ENCODE assay signal across 12 mouse cellular contexts in the genomic region with DNA sequence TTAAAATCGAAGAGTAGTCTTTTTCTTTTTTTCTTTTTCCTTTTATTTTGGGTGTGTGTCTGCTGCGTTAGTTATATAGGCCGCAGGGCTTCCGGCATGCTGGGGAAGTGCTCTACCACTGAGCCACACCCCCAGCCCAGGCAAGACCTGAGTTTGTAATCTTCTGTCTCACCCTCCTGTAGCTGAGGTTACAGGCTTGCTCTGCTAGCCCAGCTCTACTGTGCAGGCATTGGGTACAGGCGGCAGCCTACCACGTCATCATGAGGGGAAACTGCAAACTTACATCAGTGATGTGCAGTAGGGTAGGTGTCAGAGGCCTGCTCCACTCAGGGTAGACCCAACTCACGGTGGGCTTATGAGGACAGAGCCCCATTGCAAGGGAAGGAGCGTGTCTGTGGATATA. TPM values are rescaled to one million over a fixed set of nuclear protein-coding genes. Genes with fewer than 3 reads are reported as not detected.
A peak's percentile ranks its signal among the peaks of the same experiment; 100 is the strongest.
DNase-seq lines count a peak whose midpoint lies in the region; ATAC-seq and TF ChIP-seq lines count a peak whose summit lies in the region.
"Had no signal": no experiment of that assay in that cellular context is flagged by ENCODE, and none has a peak within 500 bp of the region (broad histone marks: within the 10 kb centered on the region; RNA-seq: fewer than 3 reads in every experiment).

No protein-coding gene starts in this region.

- H3K27ac ChIP-seq in embryonic facial prominence, embryonic 15.5 days (replicated peaks), result peak overlapping the region; percentile 84; the same call in 1 of the 2 replicates
- H3K27ac ChIP-seq in embryonic facial prominence, embryonic 10.5 days (replicated peaks), result no peak overlapping the region
- H3K27ac ChIP-seq in liver, postnatal 0 days (ENCODE audit: low read depth), result peak overlapping the region; percentile 62; the same call in 1 of the 2 replicates
- no peak overlapping the region for H3K27ac ChIP-seq in liver, embryonic 12.5 days
- H3K27ac ChIP-seq: kidney, postnatal 0 days; limb, embryonic 12.5 days had no signal

- WGBS in embryonic facial prominence, embryonic 15.5 days, result 83% methylated on average over 8 of the region's 8 CpGs
- 92% methylated on average over 8 of the region's 8 CpGs for WGBS in embryonic facial prominence, embryonic 10.5 days
- 58% methylated on average over 8 of the region's 8 CpGs for WGBS in liver, postnatal 0 days (ENCODE audit: insufficient replicate concordance)
- 84% methylated on average over 8 of the region's 8 CpGs for WGBS in liver, embryonic 12.5 days (ENCODE audit: insufficient replicate concordance)

- no peak for TF ChIP-seq CTCF in liver, postnatal 0 days (IDR thresholded peaks at IDR 0.05; ENCODE audit: low read depth)

- TF ChIP-seq EP300 in liver, postnatal 0 days (IDR thresholded peaks at IDR 0.05; ENCODE audit: low read depth), result no peak

- no peaks in the 10 kb centered on the region for H3K9me3 ChIP-seq in embryonic facial prominence, embryonic 15.5 days (replicated peaks)
- no peaks in the 10 kb centered on the region for H3K9me3 ChIP-seq in embryonic facial prominence, embryonic 10.5 days
- H3K9me3 ChIP-seq in liver, postnatal 0 days (ENCODE audit: low read length), result no peaks in the 10 kb centered on the region
- no peaks in the 10 kb centered on the region for H3K9me3 ChIP-seq in liver, embryonic 12.5 days (replicated peaks)
- H3K9me3 ChIP-seq: limb, embryonic 12.5 days had no signal

- DNase-seq in embryonic facial prominence, embryonic 10.5 days (ENCODE audit: low spot score), result no peak
- DNase-seq in liver, postnatal 0 days, result no peak
- DNase-seq in naive thymus-derived CD4-positive, alpha-beta T cell, adult 2 months (ENCODE audit: low read depth), result peak; percentile 93
- DNase-seq in thymus, postnatal 14 days, result peak; percentile 89
- no peak for DNase-seq in embryo, embryonic 10 days (ENCODE audit: low spot score)
- DNase-seq in testis, postnatal 10 days (ENCODE audit: low spot score), result no peak
- DNase-seq: gastrocnemius, postnatal 36 days; right cerebral cortex, postnatal 14 days had no signal

- H3K4me3 ChIP-seq in embryonic facial prominence, embryonic 15.5 days (replicated peaks), result no peak overlapping the region
- no peak overlapping the region for H3K4me3 ChIP-seq in embryonic facial prominence, embryonic 10.5 days
- no peak overlapping the region for H3K4me3 ChIP-seq in liver, postnatal 0 days (ENCODE audit: low read depth, low read length)
- no peak overlapping the region for H3K4me3 ChIP-seq in liver, embryonic 12.5 days
- H3K4me3 ChIP-seq: limb, embryonic 12.5 days had no signal

- no peak overlapping the region for H3K4me2 ChIP-seq in embryonic facial prominence, embryonic 15.5 days (replicated peaks)
- no peak overlapping the region for H3K4me2 ChIP-seq in liver, postnatal 0 days (ENCODE audit: low read depth, low read length)
- no peak overlapping the region for H3K4me2 ChIP-seq in liver, embryonic 12.5 days
- H3K4me2 ChIP-seq: limb, embryonic 12.5 days had no signal

- ATAC-seq in embryonic facial prominence, embryonic 15.5 days (ENCODE audit: insufficient number of reproducible peaks, low FRiP score, low TSS enrichment, low read depth), result no peak
- ATAC-seq in liver, postnatal 0 days, result no peak
- ATAC-seq in liver, embryonic 12.5 days, result no peak

- no peaks in the 10 kb centered on the region for H3K27me3 ChIP-seq in embryonic facial prominence, embryonic 15.5 days
- no peaks in the 10 kb centered on the region for H3K27me3 ChIP-seq in embryonic facial prominence, embryonic 10.5 days (replicated peaks; ENCODE audit: low read depth, poor library complexity, severe bottlenecking)
- no peaks in the 10 kb centered on the region for H3K27me3 ChIP-seq in liver, postnatal 0 days (ENCODE audit: insufficient read depth, low read length)
- H3K27me3 ChIP-seq in liver, embryonic 12.5 days (replicated peaks), result no peaks in the 10 kb centered on the region
- H3K27me3 ChIP-seq: limb, embryonic 12.5 days had no signal

- H3K36me3 ChIP-seq in embryonic facial prominence, embryonic 15.5 days, result peaks cover 30% of the 10 kb centered on the region
- H3K36me3 ChIP-seq in embryonic facial prominence, embryonic 10.5 days (replicated peaks), result peaks cover 49% of the 10 kb centered on the region
- peaks cover 12% of the 10 kb centered on the region for H3K36me3 ChIP-seq in liver, postnatal 0 days (replicated peaks; ENCODE audit: insufficient read depth, low read length)
- peaks cover 35% of the 10 kb centered on the region for H3K36me3 ChIP-seq in liver, embryonic 12.5 days

- H3K4me1 ChIP-seq in embryonic facial prominence, embryonic 15.5 days, result peaks cover 21% of the 10 kb centered on the region
- H3K4me1 ChIP-seq in embryonic facial prominence, embryonic 10.5 days, result peaks cover 22% of the 10 kb centered on the region
- peaks cover 10% of the 10 kb centered on the region for H3K4me1 ChIP-seq in liver, postnatal 0 days (ENCODE audit: insufficient read depth)
- H3K4me1 ChIP-seq in liver, embryonic 12.5 days, result peaks cover 17% of the 10 kb centered on the region

- H3K9ac ChIP-seq in embryonic facial prominence, embryonic 15.5 days, result no peak overlapping the region
- no peak overlapping the region; the same call in 1 of the 2 replicates for H3K9ac ChIP-seq in liver, postnatal 0 days (replicated peaks)
- no peak overlapping the region for H3K9ac ChIP-seq in liver, embryonic 12.5 days
- H3K9ac ChIP-seq: limb, embryonic 12.5 days had no signal

RNA-seq across cellular contexts. Expression of gene Rinl, which starts 7.5 kb away (rescaled TPM):
- polyA plus RNA-seq in embryonic facial prominence, embryonic 15.5 days (2015; fragmentation: Nextera tagmentation; extraction: Ambion mirVana), result 3.8 and 4.7 TPM in 2 replicates
- 2.2 and 2.8 TPM in 2 replicates for polyA plus RNA-seq in embryonic facial prominence, embryonic 10.5 days (2016; fragmentation: Nextera tagmentation; extraction: Ambion mirVana)
- polyA plus RNA-seq in liver, postnatal 0 days (2015; fragmentation: Nextera tagmentation; extraction: Ambion mirVana), result 7.2 and 7.6 TPM in 2 replicates
- polyA plus RNA-seq in liver, embryonic 12.5 days (2016; fragmentation: Nextera tagmentation; extraction: Ambion mirVana), result 14.5 and 16.1 TPM in 2 replicates

RNA-seq across cellular contexts. Expression of gene Nfkbib, which starts 13.9 kb away (rescaled TPM):
- polyA plus RNA-seq in embryonic facial prominence, embryonic 15.5 days (2015; fragmentation: Nextera tagmentation; extraction: Ambion mirVana), result 42.8 and 47.1 TPM in 2 replicates
- 55.1 and 55.5 TPM in 2 replicates for polyA plus RNA-seq in embryonic facial prominence, embryonic 10.5 days (2016; fragmentation: Nextera tagmentation; extraction: Ambion mirVana)
- polyA plus RNA-seq in liver, postnatal 0 days (2015; fragmentation: Nextera tagmentation; extraction: Ambion mirVana), result 25.1 and 26.9 TPM in 2 replicates
- 41.6 and 43.1 TPM in 2 replicates for polyA plus RNA-seq in liver, embryonic 12.5 days (2016; fragmentation: Nextera tagmentation; extraction: Ambion mirVana)

RNA-seq across cellular contexts. Expression of gene Sirt2, which starts 14.7 kb away (rescaled TPM):
- polyA plus RNA-seq in embryonic facial prominence, embryonic 15.5 days (2015; fragmentation: Nextera tagmentation; extraction: Ambion mirVana), result 85.3 and 89.4 TPM in 2 replicates
- 64.4 and 64.8 TPM in 2 replicates for polyA plus RNA-seq in embryonic facial prominence, embryonic 10.5 days (2016; fragmentation: Nextera tagmentation; extraction: Ambion mirVana)
- 20.5 and 22.7 TPM in 2 replicates for polyA plus RNA-seq in liver, postnatal 0 days (2015; fragmentation: Nextera tagmentation; extraction: Ambion mirVana)
- polyA plus RNA-seq in liver, embryonic 12.5 days (2016; fragmentation: Nextera tagmentation; extraction: Ambion mirVana), result 28.5 and 29.0 TPM in 2 replicates

RNA-seq across cellular contexts. Expression of gene Ccer2, which starts 25.3 kb away (rescaled TPM):
- 128 and 230 TPM in 2 replicates for polyA plus RNA-seq in embryonic facial prominence, embryonic 15.5 days (2015; fragmentation: Nextera tagmentation; extraction: Ambion mirVana)
- 0.49 and 2.1 TPM in 2 replicates for polyA plus RNA-seq in embryonic facial prominence, embryonic 10.5 days (2016; fragmentation: Nextera tagmentation; extraction: Ambion mirVana)
- polyA plus RNA-seq in liver, postnatal 0 days (2015; fragmentation: Nextera tagmentation; extraction: Ambion mirVana), result not detected in 2 replicates
- not detected in 2 replicates for polyA plus RNA-seq in liver, embryonic 12.5 days (2016; fragmentation: Nextera tagmentation; extraction: Ambion mirVana)
- polyA plus RNA-seq: kidney, postnatal 0 days had no signal

RNA-seq across cellular contexts. Expression of gene Hnrnpl, which starts 27.1 kb away (rescaled TPM):
- 211 and 225 TPM in 2 replicates for polyA plus RNA-seq in embryonic facial prominence, embryonic 15.5 days (2015; fragmentation: Nextera tagmentation; extraction: Ambion mirVana)
- 325 and 346 TPM in 2 replicates for polyA plus RNA-seq in embryonic facial prominence, embryonic 10.5 days (2016; fragmentation: Nextera tagmentation; extraction: Ambion mirVana)
- polyA plus RNA-seq in liver, postnatal 0 days (2015; fragmentation: Nextera tagmentation; extraction: Ambion mirVana), result 82.0 and 88.6 TPM in 2 replicates
- polyA plus RNA-seq in liver, embryonic 12.5 days (2016; fragmentation: Nextera tagmentation; extraction: Ambion mirVana), result 186 and 188 TPM in 2 replicates

Comparison
In these comparisons a context has a peak if more than half of its experiments do, and no peak if none do; other contexts are left out.
1. H3K27ac ChIP-seq: peak in embryonic facial prominence, embryonic 15.5 days (single experiment) and liver, postnatal 0 days (single experiment); none in embryonic facial prominence, embryonic 10.5 days (single experiment) and liver, embryonic 12.5 days (single experiment).
2. DNase-seq: peak in naive thymus-derived CD4-positive, alpha-beta T cell, adult 2 months (single experiment) and thymus, postnatal 14 days (single experiment); none in embryonic facial prominence, embryonic 10.5 days (single experiment), liver, postnatal 0 days (single experiment), embryo, embryonic 10 days (single experiment) and testis, postnatal 10 days (single experiment).